Mouse (Mus musculus): Measurements from ENCODE around the gene Egln3. TPM values are rescaled to one million over a fixed set of nuclear protein-coding genes. Genes with fewer than 3 reads are reported as not detected.

The Egln3 gene
- polyA plus RNA-seq, 1 experiment from 2014 or later = 4.8 TPM

DNA sequence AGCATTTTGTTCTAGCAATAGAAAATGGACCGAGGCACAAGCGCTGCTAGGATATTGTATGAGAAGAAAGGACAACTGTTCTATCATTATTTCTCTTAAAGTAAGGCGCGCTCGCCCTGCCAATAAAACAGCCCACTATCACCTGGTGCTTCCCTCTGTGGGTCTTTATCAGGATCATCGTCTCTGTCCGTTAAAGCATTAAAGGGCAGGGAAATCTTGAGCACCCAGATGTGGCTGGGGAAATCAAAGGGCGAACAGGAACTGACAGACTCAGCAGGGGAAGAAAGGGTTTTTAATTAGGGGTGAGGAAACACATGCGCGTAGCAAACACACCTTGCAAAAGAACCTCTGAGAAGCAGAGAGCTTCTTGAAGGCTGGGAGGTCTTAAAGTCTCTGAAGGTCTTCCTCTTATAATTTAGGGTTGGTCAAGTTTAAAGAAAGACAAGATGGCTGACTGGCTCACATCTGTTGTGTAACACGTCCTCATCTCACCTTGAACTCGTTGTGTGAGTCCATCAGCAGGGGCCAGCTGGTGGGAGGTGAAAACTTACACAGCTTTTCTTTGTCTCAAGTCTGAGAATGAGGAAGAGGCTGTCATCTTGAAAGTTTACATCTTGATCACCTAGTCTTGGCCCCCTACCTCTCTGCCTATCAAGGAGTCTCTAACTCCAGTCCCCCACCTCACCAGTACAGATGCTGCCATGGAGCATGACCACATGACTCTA lies 18.5 kb upstream of the Egln3 start:
- Histone ChIP-seq H3K9ac (no peak overlapping the region), H3K9me3 (no peaks in the 10 kb centered on the region), H3K4me3 (no peak overlapping the region), H3K4me2 (no peak overlapping the region), H3K36me3 (replicated peaks) (no peaks in the 10 kb centered on the region), H3K27ac (no peak overlapping the region), H3K27me3 (replicated peaks) (no peaks in the 10 kb centered on the region), H3K4me1 (no peaks in the 10 kb centered on the region)
- WGBS = 79% methylated on average over 12 of the region's 12 CpGs
- no peak for ATAC-seq (replicated peaks)

DNA sequence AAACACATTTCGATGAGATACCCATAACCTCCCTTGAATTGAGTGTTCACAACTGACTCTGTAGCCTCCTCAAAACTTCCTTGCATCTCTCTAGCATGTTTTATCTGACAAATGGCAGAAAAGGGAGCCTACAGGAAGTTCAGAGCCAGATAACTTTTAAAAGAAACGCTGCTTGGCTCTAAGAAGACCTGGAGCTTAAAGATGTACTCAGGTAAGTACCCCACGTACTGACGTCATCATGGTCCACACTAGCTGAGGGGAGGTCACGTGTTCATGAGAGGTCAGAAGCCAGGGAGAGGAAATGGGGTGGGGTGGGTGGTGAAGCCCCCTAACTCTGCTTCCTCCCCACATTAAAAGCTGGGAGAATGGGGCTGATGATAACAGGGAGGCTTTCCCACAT lies 13.0 kb upstream of the Egln3 start:
- WGBS = 87% methylated on average over 5 of the region's 5 CpGs
- Histone ChIP-seq H3K4me3 (no peak overlapping the region), H3K4me1 (no peaks in the 10 kb centered on the region), H3K36me3 (replicated peaks) (no peaks in the 10 kb centered on the region), H3K4me2 (no peak overlapping the region), H3K9ac (no peak overlapping the region), H3K9me3 (no peaks in the 10 kb centered on the region), H3K27me3 (replicated peaks) (no peaks in the 10 kb centered on the region), H3K27ac (no peak overlapping the region)
- no peak for ATAC-seq (replicated peaks)

DNA sequence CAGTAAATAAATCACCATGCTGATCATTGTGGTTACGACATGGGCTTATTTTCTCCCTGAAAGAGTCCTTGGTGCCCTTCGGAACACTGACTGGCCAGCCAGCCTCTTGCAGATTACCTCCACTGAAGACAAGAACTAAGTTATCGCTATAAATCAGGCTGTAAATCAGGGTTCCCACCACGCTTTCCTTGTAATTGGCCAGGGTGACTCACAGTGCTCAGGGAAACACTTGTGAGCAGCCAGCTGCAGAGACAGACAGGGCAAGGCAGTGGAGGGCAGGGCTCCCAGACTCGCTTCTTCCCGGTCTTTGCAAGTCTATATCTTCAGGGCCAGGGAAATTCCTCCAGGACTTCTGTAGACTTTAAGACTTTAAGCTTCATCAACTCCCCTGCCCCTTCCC lies 10.8 kb upstream of the Egln3 start:
- ATAC-seq (replicated peaks) = no peak
- 79% methylated on average over 6 of the region's 6 CpGs for WGBS

DNA sequence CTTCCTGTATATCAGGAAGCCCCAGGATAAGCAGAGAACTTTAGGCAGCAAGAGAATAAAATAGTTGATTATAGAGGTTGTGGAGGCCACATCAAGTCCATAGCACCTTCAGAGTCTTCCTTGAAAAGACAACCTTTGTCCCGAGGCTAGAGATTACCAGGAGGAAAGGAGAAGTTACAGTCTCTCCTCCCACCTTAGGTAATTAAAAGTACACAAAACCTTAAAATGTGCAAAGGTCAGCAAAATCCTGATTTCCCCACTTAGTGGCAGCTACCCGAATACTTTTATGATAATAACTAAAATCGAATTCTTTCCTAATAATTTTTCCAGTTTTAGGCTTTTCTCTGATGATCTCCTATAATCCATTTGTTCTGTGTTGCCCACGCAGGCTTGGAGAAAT lies 10.2 kb upstream of the Egln3 start:
- Histone ChIP-seq H3K9ac (no peak overlapping the region), H3K27me3 (replicated peaks) (no peaks in the 10 kb centered on the region), H3K4me3 (no peak overlapping the region), H3K9me3 (no peaks in the 10 kb centered on the region), H3K36me3 (replicated peaks) (no peaks in the 10 kb centered on the region), H3K27ac (no peak overlapping the region), H3K4me1 (no peaks in the 10 kb centered on the region), H3K4me2 (no peak overlapping the region)
- ATAC-seq (replicated peaks) = no peak
- WGBS = 85% methylated on average over 4 of the region's 4 CpGs

More for the DNA sequence above, 10.8 kb upstream of the Egln3 start:
- Histone ChIP-seq H3K27ac (no peak overlapping the region), H3K4me3 (no peak overlapping the region), H3K4me2 (no peak overlapping the region), H3K4me1 (no peaks in the 10 kb centered on the region), H3K27me3 (replicated peaks) (no peaks in the 10 kb centered on the region), H3K9me3 (no peaks in the 10 kb centered on the region), H3K9ac (no peak overlapping the region), H3K36me3 (replicated peaks) (no peaks in the 10 kb centered on the region)

DNA sequence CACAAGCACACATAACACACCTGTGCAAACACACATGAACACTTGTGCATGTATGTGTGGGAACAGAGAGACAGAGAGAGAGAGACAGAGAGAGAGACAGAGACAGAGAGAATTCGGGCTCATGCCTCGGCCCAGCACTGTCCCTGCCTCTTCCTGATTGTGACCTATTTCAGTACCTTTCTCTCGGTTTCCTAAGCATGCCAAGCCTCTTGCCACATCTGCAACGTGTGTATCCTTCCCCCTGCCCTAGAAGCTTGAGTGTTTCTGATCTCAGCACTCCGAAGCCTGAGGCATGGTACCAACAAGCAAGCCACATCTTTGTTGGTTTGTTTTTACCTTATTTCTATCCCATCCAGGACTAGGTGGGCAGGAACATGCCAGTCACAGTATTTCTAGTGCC lies 9.6 kb upstream of the Egln3 start:
- Histone ChIP-seq H3K9ac (no peak overlapping the region), H3K27me3 (replicated peaks) (no peaks in the 10 kb centered on the region), H3K4me3 (no peak overlapping the region), H3K4me2 (no peak overlapping the region), H3K27ac (no peak overlapping the region), H3K9me3 (no peaks in the 10 kb centered on the region), H3K36me3 (replicated peaks) (no peaks in the 10 kb centered on the region), H3K4me1 (no peaks in the 10 kb centered on the region)
- no peak for ATAC-seq (replicated peaks)
- 68% methylated on average over 5 of the region's 5 CpGs for WGBS

DNA sequence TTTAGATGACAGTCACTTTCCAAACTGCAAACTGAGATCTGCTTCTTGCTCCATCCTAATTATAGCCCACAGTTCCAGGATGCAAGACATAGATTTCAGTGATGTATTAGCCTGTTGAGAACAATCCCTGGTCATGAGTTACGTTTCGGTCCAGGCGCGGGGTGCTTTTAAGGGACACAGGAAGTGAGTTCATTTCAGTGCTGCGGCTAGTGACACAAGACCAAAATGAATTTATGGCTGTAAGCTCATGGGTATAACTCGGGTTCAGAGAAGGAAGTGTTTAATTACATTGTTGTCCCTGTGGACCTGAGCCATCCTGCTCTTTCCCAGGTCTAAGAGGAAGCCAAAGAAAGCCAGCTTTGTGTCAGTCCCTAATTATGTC lies 5.5 kb upstream of the Egln3 start:
- no peak overlapping the region for H3K4me2 ChIP-seq
- no peaks in the 10 kb centered on the region for H3K4me1 ChIP-seq
- H3K27me3 ChIP-seq (replicated peaks) = no peaks in the 10 kb centered on the region
- WGBS = 86% methylated on average over 6 of the region's 6 CpGs
- no peak overlapping the region for H3K27ac ChIP-seq
- no peak overlapping the region for H3K9ac ChIP-seq
- no peak overlapping the region for H3K4me3 ChIP-seq
- H3K9me3 ChIP-seq = no peaks in the 10 kb centered on the region
- ATAC-seq (replicated peaks) = no peak
- H3K36me3 ChIP-seq (replicated peaks) = no peaks in the 10 kb centered on the region

DNA sequence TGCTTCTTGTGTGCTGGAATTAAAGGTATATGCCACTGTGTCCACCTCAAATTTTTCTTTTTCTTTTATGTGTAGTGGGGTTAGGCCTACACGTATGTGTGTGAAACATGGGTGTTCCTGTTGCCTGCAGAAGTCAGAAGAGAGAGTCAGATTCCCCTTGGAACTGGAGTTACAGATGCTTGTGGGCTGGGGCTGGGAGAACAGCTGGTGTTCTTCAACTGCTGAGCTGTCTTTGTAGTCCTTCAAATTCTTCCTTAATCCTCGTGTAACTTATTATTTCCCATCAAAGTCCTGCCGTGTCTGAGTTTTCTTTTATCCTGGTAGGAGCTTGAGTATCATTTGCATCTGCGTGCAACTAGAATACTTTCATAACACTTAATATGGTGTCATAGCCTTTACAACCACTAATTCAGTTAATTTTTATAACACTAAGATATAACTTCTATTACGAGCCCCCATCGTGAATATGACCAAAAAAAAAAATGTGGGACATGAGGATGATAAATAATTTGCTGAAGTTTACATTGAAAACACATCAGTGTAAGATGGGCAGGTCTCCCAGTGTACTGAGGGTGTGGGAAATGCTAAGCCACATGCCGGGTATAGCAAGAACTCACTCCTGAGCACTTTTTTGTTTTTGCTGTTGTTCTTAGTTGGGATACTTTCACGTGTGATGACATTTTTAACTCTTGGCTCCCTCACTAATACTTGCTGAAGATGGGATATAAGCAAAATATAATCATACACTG lies 4.9 kb upstream of the Egln3 start:
- Histone ChIP-seq H3K9me3 (no peaks in the 10 kb centered on the region), H3K4me2 (no peak overlapping the region), H3K27ac (no peak overlapping the region), H3K4me1 (peaks cover 4% of the 10 kb centered on the region), H3K4me3 (no peak overlapping the region), H3K9ac (no peak overlapping the region), H3K36me3 (replicated peaks) (no peaks in the 10 kb centered on the region), H3K27me3 (replicated peaks) (no peaks in the 10 kb centered on the region)
- no peak for ATAC-seq (replicated peaks)
- WGBS = 56% methylated on average over 8 of the region's 8 CpGs

DNA sequence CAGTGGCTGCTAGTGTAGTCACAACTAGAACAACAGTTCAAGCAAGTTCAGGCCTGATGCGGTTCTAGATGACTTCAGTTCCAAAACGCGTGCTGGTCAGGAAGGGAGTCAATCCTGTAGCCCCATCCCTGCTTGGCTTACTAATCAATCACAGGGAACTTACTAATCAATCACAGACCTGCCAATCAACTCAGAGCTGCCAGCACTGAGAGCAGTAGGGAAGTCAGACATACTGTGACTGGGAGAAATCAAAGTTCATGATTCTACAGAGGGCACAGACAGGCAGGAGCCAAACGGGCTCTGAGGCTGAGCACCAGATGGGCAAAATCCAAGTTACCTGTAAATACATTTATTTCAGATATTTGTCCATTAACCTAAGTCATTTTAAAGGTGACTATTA lies 2.1 kb upstream of the Egln3 start:
- Histone ChIP-seq H3K27ac (no peak overlapping the region), H3K4me3 (no peak overlapping the region), H3K9me3 (no peaks in the 10 kb centered on the region), H3K27me3 (replicated peaks) (peaks cover 17% of the 10 kb centered on the region), H3K4me1 (peaks cover 16% of the 10 kb centered on the region), H3K9ac (no peak overlapping the region), H3K4me2 (no peak overlapping the region), H3K36me3 (replicated peaks) (no peaks in the 10 kb centered on the region)
- 95% methylated on average over 4 of the region's 4 CpGs for WGBS
- no peak for ATAC-seq (replicated peaks)

DNA sequence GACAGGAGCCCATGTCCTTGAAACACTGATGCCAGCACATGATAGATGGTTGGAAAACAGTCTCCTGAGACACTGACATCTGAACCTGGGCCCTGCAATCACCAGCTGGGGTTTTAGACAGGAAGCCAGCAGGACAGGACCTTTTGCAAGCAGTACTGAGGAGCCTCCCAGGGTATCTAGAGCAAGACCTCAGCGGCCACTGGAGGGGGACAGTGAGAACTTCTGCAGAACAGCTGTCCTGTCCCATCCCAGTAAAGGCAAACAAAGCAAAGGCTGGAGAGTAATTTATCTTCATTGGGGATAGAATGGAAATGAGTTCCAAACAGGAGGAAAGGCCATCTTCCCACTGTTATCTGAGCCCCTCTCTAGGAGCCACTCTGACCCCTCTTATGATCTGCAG lies 1.5 kb upstream of the Egln3 start:
- H3K4me3 ChIP-seq = no peak overlapping the region
- no peak overlapping the region for H3K4me2 ChIP-seq
- H3K9me3 ChIP-seq = no peaks in the 10 kb centered on the region
- peaks cover 16% of the 10 kb centered on the region for H3K4me1 ChIP-seq
- no peak overlapping the region for H3K9ac ChIP-seq
- ATAC-seq (replicated peaks) = no peak
- 23% methylated on average over 1 of the region's 1 CpGs for WGBS
- H3K27me3 ChIP-seq (replicated peaks) = peaks cover 17% of the 10 kb centered on the region
- H3K27ac ChIP-seq = no peak overlapping the region
- H3K36me3 ChIP-seq (replicated peaks) = no peaks in the 10 kb centered on the region

DNA sequence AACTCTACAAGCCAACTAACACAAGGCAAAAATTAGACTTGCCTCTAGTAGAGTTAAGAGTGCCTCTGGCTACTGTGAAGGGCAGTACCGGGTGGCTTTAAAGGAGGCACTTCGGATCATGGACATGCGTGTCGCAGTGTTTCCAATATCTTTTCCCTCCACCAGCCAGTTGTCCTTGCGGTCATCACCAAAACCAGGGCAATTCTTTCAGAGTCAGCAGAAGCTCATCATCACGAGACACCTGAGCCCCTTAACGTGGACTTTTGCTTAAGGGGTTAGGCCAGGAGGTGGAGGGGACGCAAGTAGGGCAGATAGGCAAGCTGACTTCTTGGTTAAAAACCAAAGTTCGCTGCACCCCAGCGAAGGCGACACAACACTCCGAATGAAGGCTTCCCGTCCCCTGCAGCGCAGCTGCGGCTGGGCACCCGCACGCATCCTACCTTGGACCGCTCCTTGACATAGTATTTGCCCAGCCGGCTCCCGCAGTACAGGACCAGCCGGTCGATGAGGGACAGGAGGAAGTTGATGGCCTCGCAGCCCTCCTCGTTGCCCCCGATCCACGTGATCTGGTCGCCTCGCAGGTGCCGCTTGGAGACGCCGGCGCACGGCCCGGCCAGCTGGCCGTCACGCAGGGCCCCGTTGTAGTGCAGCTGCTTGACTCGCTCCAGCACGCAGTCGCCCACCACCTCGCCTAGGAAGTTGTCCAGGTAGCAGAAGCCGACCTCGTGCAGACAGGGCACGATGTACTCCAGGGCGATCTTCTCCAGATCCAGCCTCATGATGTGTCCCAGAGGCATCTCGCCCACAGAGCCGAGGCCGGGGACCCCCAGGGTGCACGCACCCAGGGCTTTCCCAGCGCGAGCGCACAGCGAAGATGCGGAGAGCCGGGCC lies 650 bp downstream of the Egln3 start:
- Histone ChIP-seq H3K9ac (peak overlapping the region; percentile 53), H3K36me3 (replicated peaks) (no peaks in the 10 kb centered on the region), H3K4me3 (peak overlapping the region; percentile 48), H3K9me3 (no peaks in the 10 kb centered on the region), H3K4me2 (peak overlapping the region; percentile 99), H3K27ac (no peak overlapping the region), H3K4me1 (peaks cover 22% of the 10 kb centered on the region), H3K27me3 (replicated peaks) (peaks cover 17% of the 10 kb centered on the region)
- WGBS = 4% methylated on average over 55 of the region's 55 CpGs
- peak; percentile 68 for ATAC-seq (replicated peaks)

DNA sequence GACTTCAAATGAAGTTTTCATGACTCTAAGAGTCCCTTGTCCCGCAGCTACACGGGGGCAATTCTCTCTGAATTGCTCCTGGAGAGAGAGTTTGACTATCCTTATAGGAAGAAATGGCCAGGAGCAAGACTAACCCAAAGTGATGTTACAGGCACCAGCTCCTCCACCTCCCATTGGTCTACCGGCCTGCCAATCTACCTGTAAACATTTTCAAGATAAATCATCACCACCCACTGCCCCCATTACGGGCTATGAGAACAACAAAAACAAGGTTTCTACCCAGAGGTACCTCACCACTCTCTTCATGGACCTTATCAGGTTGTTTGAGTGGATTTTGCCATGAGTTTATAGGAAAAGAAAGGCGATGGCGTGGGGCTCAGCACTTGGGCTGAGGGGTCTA lies 1.4 kb downstream of the Egln3 start:
- Histone ChIP-seq H3K4me3 (peak overlapping the region; percentile 48), H3K27me3 (replicated peaks) (peaks cover 17% of the 10 kb centered on the region), H3K4me1 (peaks cover 29% of the 10 kb centered on the region), H3K4me2 (peak overlapping the region; percentile 99), H3K9ac (no peak overlapping the region), H3K27ac (no peak overlapping the region), H3K36me3 (replicated peaks) (no peaks in the 10 kb centered on the region), H3K9me3 (no peaks in the 10 kb centered on the region)
- no peak for ATAC-seq (replicated peaks)
- WGBS = 52% methylated on average over 6 of the region's 6 CpGs

DNA sequence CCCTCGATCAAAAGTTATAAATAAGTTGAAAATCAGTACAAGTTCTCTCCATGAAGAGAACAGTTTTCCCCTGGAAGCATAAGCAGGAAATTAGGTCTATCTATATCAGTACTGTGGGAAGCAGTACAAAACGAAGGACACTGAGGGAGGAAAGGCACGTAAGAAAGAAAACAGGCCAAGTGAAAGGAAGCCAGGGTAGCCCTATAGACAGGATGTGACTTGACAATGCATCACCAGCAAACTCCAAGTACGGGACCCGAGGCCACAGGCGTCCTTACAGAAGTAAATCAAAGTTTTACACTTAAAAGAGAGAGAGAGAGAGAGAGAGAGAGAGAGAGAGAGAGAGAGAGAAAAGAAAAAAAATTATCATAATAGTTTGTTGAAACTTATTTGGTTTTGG lies 2.8 kb downstream of the Egln3 start:
- peaks cover 17% of the 10 kb centered on the region for H3K27me3 ChIP-seq (replicated peaks)
- H3K9me3 ChIP-seq = no peaks in the 10 kb centered on the region
- H3K36me3 ChIP-seq (replicated peaks) = no peaks in the 10 kb centered on the region
- H3K27ac ChIP-seq = no peak overlapping the region
- H3K4me2 ChIP-seq = no peak overlapping the region
- H3K9ac ChIP-seq = no peak overlapping the region
- no peak overlapping the region for H3K4me3 ChIP-seq
- no peak for ATAC-seq (replicated peaks)
- peaks cover 34% of the 10 kb centered on the region for H3K4me1 ChIP-seq
- 57% methylated on average over 6 of the region's 6 CpGs for WGBS
